Mouse (Mus musculus): ENCODE data around the gene Tbl1xr1. TPM values are rescaled to one million over a fixed set of nuclear protein-coding genes. Genes with fewer than 3 reads are reported as not detected.

The Tbl1xr1 gene
- polyA plus RNA-seq, 1 experiment from 2014 or later = 45.7 TPM

DNA sequence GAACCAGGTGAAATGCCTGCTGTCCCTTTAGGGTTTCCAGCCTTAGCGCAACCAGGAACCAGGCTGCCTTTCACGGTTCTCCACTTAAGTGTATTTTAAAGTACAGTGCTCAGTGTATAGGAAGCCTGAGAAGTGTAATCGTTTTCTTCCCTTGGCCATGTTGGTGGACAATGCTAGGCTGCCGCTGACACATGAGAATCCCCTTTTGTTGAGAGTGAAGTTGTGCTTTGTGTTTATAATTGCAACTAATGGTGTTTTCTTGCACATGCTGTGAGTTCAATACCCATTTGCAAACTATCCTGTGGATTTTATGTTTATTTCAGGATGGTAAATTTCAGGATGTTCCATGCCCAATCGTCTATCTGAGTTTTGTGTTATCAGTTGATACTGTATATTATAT is 146.6 kb downstream of the Tbl1xr1 start:
- Histone ChIP-seq H3K9ac (replicated peaks; ENCODE audit: low read depth, low read length) (no peak overlapping the region), H3K27ac (ENCODE audit: low read length) (no peak overlapping the region), H3K9me3 (ENCODE audit: control insufficient read depth, low read depth, low read length) (no peaks in the 10 kb centered on the region; the same call in 1 of the 2 replicates), H3K4me2 (replicated peaks; ENCODE audit: low read depth, low read length) (no peak overlapping the region), H3K36me3 (ENCODE audit: control insufficient read depth, insufficient read depth, low read length) (no peaks in the 10 kb centered on the region), H3K4me3 (ENCODE audit: low read depth, low read length) (no peak overlapping the region), H3K27me3 (ENCODE audit: control insufficient read depth, insufficient read depth, low read length) (no peaks in the 10 kb centered on the region), H3K4me1 (ENCODE audit: control insufficient read depth, insufficient read depth, low read length) (no peaks in the 10 kb centered on the region)
- 89% methylated on average over 5 of the region's 5 CpGs for WGBS
- no peak for ATAC-seq (ENCODE audit: insufficient number of reproducible peaks, insufficient read depth, low FRiP score, low read depth)

DNA sequence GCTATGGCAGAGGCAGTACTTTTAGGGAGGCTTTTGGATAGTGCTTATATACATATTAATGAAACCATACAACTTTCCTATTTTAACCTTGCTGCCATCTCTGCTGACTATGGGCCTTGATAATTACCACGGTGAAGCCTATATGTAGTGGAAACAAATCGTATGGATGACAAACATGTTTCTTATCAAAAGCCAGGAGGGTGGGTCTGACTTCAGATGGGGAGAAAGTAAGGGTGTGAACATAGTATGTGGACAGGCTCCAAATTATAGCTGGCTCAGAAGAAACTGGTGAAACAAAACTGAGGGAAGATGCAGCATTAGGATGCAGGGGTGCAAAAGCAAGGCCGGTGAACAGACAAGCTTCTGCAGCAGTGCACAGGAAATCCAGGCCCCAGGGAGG is 151.6 kb downstream of the Tbl1xr1 start:
- 77% methylated on average over 3 of the region's 3 CpGs for WGBS

DNA sequence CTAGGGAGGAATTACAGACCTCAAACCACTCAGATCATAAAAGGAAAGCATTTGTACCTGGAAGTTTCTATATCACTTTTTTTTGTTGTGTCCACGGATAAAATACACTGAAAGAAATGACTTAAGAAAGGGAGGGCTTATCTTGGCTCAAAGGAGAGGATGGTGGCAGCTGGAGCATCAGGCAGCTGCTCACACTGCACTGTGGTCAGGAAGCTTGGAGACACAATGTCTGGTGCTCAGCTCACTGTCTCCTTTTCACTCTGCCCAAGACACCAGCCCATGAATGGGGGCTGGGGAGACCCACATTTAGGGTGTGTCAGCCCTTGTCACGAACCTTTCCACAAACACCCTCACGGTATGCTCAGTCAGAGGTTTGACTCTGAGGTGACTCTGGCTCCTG is 154.2 kb downstream of the Tbl1xr1 start:
- 56% methylated on average over 3 of the region's 3 CpGs for WGBS
- no peak for ATAC-seq (ENCODE audit: insufficient number of reproducible peaks, insufficient read depth, low FRiP score, low read depth)
- no peak overlapping the region for H3K4me2 ChIP-seq (replicated peaks; ENCODE audit: low read depth, low read length)
- H3K4me3 ChIP-seq (ENCODE audit: low read depth, low read length) = no peak overlapping the region
- no peaks in the 10 kb centered on the region for H3K36me3 ChIP-seq (ENCODE audit: control insufficient read depth, insufficient read depth, low read length)
- H3K9ac ChIP-seq (replicated peaks; ENCODE audit: low read depth, low read length) = no peak overlapping the region
- no peaks in the 10 kb centered on the region for H3K9me3 ChIP-seq (ENCODE audit: control insufficient read depth, low read depth, low read length)
- H3K4me1 ChIP-seq (ENCODE audit: control insufficient read depth, insufficient read depth, low read length) = no peaks in the 10 kb centered on the region
- H3K27ac ChIP-seq (ENCODE audit: low read length) = no peak overlapping the region
- H3K27me3 ChIP-seq (ENCODE audit: control insufficient read depth, insufficient read depth, low read length) = no peaks in the 10 kb centered on the region

More for the DNA sequence above, 151.6 kb downstream of the Tbl1xr1 start:
- no peak for ATAC-seq (ENCODE audit: insufficient number of reproducible peaks, insufficient read depth, low FRiP score, low read depth)
- H3K4me1 ChIP-seq (ENCODE audit: control insufficient read depth, insufficient read depth, low read length) = no peaks in the 10 kb centered on the region
- H3K4me2 ChIP-seq (replicated peaks; ENCODE audit: low read depth, low read length) = no peak overlapping the region
- H3K9me3 ChIP-seq (ENCODE audit: control insufficient read depth, low read depth, low read length) = no peaks in the 10 kb centered on the region
- no peak overlapping the region for H3K4me3 ChIP-seq (ENCODE audit: low read depth, low read length)
- H3K27me3 ChIP-seq (ENCODE audit: control insufficient read depth, insufficient read depth, low read length) = no peaks in the 10 kb centered on the region
- H3K36me3 ChIP-seq (ENCODE audit: control insufficient read depth, insufficient read depth, low read length) = no peaks in the 10 kb centered on the region
- no peak overlapping the region for H3K27ac ChIP-seq (ENCODE audit: low read length)
- H3K9ac ChIP-seq (replicated peaks; ENCODE audit: low read depth, low read length) = no peak overlapping the region

DNA sequence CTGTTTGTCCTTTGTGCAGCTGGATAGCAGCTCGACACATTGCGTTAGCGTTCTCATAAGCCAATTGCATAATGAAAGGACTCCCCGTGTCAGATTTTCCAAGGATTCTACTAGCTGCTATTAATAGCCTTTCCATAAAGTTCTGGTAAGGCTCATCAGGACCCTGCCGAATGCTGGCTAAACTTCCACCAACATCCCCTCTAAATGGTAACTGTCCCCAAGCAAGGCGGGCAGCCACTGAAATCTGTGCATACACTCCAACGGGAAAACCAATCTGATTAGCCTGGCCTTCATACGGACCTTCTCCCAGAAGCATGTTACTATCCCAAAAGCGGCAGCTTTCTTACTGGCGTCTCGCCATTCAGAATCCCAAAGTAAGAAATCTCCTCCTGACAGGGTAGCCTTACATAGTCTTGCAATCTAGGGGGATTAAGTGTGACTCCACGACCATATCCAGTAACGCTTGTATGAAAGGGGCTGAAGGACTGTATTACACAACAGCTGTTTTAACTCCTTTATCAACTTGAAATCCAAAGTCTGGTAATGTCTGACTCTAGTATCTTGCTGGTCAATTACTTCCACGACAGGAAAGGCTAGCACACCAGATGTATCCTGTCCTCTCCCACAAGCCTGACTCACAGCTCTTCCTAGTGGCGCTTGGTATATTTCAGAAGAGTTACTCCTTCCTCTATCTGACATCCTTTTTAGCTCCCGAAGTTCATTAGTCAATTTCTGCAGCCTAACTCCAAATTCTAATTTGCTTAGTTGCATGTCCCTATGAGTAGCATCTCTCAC is 161.9 kb downstream of the Tbl1xr1 start:
- Histone ChIP-seq H3K27me3 (ENCODE audit: control insufficient read depth, insufficient read depth, low read length) (no peaks in the 10 kb centered on the region), H3K36me3 (ENCODE audit: control insufficient read depth, insufficient read depth, low read length) (no peaks in the 10 kb centered on the region), H3K27ac (ENCODE audit: low read length) (no peak overlapping the region), H3K4me1 (ENCODE audit: control insufficient read depth, insufficient read depth, low read length) (no peaks in the 10 kb centered on the region), H3K9ac (replicated peaks; ENCODE audit: low read depth, low read length) (no peak overlapping the region), H3K4me3 (ENCODE audit: low read depth, low read length) (no peak overlapping the region), H3K9me3 (ENCODE audit: control insufficient read depth, low read depth, low read length) (no peaks in the 10 kb centered on the region), H3K4me2 (replicated peaks; ENCODE audit: low read depth, low read length) (no peak overlapping the region)
- ATAC-seq (ENCODE audit: insufficient number of reproducible peaks, insufficient read depth, low FRiP score, low read depth) = no peak
- WGBS = 77% methylated on average over 16 of the region's 16 CpGs

All from stomach, embryonic 14.5 days (tissue).